Mouse (Mus musculus) CD8-positive naive resting alpha-beta T cell, adult 2 months (primary cell): Measurements from ENCODE around the gene Kcna3.

Experiments
- DNase-seq, 2 experiments: peaks; one replicate each; pipeline ENCODE4 v3.0.0; 2022; ENCODE audit warnings: low read depth in 2 of 2, low spot score in 2 of 2

The Kcna3 gene

DNA sequence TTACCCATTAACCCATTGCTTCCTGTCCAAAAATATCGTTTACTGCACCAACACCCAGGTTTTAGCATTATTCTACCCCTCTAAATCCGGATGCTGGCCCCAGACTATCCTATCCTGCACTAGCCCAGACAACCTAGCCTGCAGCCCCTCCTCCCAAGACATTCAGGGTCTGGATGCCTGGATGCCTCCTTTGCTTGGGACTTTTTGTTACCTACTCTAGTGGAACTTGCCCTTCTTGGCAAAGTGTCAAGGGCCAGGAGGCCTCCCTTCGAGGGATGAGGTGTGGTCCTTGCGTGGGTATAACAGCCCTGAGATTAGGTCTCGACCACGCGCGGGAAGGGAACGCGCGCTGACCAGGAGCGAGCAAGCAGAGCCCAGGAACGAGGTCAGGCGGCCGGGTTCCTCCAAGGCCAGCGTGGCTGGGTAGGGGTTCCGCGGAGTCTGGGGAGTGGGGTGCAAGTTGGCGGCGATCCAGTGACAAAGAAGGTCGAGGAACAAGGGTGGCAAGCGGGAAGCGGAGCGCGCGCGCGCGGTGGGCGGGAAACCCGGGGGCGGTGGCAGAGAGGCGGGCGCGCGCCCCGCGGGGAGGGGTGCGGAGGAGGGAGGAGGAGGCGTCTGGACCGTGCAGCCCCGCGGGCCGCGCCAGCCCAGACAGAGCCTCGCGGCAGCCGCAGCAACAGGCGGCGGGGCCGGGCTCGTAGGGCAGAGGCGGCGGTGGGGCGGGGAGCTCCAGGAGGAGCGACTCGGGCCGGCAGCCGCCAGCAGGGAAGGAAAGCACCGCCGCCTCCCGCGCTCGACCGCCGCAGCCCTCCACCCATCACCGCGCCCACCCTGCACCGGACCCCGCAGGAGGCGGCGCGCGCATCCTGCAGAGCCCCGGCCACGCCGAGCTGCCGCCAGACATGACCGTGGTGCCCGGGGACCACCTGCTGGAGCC, at the start of gene Kcna3:
TSS of gene Kcna3 (plus strand) at position 649 of the 937 bp plus-strand sequence.
- DNase-seq: peak; percentile 49 to 63

DNA sequence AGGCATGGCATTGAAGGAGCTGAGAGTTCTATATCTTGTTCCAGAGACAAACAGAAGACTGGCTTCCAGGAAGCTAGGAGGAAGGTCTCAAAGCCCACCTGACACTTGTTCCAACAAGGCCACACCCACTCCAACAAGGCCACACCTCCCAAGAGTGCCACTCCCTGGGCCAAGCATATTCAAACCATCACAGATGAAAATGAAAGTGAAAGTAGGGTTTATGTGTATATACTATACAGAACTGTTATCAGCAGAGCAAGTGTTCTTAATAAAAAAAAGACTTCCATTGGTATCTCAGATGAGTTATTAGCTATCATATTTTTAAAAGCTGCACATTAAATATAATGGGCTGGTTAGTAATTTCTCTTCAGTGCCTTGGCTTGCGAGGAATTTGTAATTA, 44.6 kb upstream of the Kcna3 start:
- DNase-seq: no peak

GRCm38 (mm10) chr3:106995347-106995746, 40.6 kb upstream of the Kcna3 start:
- DNase-seq: no peak

- no peak for DNase-seq
Observed at GRCm38 (mm10) chr3:106996186-106996585, 39.8 kb upstream of the Kcna3 start.

DNA sequence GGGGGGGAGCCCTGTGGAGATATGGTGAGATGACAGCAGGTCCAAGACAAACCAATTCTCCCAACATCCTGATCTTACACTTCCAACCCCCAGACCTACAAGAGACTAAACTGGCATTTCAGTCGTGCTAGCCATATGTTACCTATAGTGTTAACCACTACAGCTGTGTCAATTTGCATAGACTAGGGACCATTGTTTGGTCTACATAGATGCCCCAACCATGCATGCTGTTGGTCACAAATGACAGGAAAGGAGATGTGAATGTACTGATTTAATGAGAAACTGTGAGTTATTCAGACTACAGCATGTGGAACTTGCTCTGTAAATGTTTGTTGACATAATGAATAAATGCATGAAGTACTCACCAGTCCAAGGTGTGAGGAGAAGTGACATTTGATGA, 37.6 kb upstream of the Kcna3 start:
- DNase-seq: no peak

GRCm38 (mm10) chr3:107000165-107000564, 35.8 kb upstream of the Kcna3 start:
- no peak for DNase-seq

GRCm38 (mm10) chr3:107002249-107003123, 33.5 kb upstream of the Kcna3 start:
- DNase-seq: no peak

- no peak for DNase-seq
Observed at GRCm38 (mm10) chr3:107009329-107010076, 26.5 kb upstream of the Kcna3 start.

DNA sequence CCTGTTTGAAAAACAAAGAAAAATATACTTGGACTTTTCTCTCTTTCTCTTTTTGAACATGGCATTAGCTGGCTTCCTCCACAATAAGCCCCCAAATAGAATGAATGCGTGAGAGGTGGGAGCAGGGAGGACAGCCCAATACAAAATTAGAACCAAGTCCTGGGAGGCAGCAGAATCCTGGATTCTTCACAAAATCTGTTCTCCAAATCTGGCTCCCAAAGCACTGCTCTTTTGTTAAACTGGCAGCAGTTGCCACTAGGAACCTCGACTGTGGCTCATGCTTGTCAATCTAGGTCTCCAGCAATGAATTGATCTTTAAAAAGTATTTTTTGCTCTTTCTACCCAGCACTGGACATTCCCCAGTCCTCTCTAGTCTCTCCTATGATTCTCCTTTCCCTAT, 17.7 kb upstream of the Kcna3 start:
- no peak for DNase-seq

DNA sequence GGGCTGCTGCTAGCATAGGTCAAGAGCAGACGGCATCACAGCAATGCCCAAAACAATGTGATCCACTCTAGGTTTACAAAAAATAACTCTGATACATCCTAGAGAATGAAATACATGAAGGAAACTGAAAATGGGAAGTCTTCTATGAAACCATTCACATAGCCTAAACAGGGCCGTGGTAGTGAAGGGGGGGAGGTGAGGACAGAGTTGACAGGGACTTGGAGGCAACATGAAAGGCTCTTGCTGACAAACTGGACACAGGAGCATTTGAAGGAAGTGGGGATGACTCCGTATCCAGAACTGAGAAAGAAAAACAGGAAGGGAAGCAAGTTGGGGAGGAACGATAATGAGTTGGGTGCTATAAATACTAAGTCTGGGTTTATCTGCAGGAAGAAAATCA, 4.4 kb upstream of the Kcna3 start:
- DNase-seq: no peak

DNA sequence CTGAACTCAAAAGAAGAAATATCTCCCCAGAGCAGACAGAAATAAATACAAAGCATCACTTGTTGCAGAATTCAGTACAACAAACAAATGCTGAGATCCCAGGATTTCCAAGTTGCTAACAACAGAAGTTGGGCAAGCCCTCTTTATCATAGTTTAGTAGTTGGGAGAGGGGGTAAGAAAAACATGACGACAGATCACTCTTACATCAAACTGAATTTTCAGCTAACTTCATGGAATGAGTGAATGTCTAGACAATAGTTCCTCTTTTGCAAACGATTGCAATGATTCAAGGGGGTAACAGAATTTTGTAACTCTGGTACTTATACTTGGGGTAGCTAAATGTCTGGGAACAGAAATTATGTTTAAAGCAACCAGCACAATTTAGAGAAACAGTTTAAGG, 1.2 kb upstream of the Kcna3 start:
- DNase-seq: no peak

DNA sequence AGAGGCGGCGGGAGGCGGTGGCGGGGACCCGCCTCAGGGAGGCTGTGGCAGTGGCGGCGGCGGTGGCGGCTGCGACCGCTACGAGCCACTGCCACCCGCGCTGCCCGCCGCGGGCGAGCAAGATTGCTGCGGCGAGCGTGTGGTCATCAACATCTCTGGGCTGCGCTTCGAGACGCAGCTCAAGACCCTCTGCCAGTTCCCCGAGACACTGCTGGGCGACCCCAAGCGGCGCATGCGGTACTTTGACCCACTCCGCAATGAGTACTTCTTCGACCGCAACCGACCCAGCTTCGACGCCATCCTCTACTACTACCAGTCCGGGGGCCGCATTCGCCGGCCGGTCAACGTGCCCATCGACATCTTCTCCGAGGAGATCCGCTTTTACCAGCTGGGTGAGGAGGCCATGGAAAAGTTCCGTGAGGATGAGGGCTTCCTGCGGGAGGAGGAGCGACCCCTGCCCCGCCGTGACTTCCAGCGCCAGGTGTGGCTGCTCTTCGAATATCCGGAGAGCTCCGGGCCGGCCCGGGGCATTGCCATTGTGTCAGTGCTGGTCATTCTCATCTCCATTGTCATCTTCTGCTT, 580 bp downstream of the Kcna3 start:
- DNase-seq: peak in 1 of 2 experiments; percentile 17

GRCm38 (mm10) chr3:107037105-107037504, 1.1 kb downstream of the Kcna3 start:
- DNase-seq: no peak

DNA sequence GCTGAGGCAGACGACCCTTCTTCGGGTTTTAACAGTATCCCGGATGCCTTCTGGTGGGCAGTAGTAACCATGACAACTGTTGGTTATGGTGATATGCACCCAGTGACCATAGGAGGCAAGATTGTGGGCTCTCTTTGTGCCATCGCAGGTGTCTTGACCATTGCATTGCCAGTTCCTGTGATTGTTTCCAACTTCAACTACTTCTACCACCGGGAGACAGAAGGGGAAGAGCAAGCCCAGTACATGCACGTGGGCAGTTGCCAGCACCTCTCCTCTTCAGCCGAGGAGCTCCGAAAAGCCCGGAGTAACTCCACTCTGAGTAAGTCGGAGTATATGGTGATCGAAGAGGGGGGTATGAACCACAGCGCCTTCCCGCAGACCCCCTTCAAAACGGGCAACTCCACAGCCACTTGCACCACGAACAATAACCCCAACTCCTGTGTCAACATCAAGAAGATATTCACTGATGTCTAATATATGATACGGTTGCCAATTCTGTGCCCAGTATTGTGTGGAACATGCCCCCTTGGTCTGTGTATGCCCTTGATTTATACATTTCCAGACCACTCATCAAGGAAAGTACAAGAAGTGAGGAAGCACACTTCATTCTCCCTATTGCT, 1.7 kb downstream of the Kcna3 start:
- DNase-seq: peak in 1 of 2 experiments; percentile 19

DNA sequence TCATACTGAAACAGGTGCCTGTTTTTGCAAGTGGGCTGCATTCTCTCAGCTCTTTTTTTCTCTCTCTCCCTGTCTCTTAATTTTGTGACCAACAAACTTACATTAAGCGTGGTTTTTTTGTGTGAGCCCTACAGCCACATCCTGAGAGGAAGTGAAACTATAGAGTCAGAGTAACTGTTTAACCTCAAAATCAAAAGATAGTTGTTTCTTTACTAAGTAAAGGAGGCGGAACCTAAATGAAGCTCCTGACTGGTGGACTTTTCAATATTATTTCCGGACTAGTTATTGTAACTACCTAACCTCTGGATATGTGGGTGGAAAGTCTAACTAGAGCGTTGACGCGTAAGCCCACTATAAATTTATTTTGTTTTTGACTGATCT, 2.2 kb downstream of the Kcna3 start:
- peak in 1 of 2 experiments; percentile 44 for DNase-seq

DNA sequence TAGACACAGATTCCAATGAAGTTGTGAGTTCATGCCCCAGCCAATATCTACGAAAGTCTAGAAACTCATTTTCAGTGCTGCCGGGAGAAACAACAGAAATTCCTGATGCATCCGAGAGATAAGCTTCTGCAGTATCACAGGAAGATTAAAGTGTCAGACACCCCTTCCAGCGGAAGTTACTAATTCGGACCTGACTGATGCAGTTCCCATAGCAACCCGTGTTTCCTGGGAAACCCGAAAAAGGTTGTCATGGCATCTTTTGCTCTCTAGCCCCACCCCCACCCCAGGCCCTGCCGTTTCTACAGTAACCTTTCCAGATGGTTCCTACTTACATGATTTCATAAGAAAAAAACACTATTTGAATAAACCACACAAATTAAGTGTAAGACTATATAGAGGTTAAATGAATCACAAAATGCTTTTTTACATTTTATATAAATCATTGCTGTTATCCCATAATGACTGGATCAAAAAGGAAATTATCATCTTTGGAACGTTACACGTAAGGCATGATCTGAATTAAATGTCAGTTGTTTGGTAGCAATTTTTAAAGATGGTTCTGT, 2.8 kb downstream of the Kcna3 start:
- DNase-seq: peak; percentile 37 to 52

DNA sequence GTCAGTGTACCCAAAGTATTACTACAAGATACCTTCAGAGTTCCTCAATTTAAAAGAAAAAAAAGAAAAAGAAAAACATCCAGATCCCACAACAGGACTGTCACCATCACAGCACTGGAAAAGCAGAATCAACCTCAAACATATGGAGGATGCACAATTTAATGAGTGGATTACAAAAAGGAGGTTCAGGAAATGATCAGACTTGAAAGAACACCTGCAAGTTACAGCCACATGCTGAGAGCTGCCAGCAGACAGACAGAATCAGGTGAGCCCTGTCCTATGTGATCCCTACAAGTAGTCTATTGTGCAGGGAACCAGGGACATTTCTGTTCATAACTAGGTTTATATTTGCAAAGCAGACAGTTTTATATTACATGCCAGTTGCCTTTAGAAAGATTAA, 3.3 kb downstream of the Kcna3 start:
- DNase-seq: no peak

- DNase-seq: no peak
Observed at GRCm38 (mm10) chr3:107040408-107040807, 4.4 kb downstream of the Kcna3 start.

DNA sequence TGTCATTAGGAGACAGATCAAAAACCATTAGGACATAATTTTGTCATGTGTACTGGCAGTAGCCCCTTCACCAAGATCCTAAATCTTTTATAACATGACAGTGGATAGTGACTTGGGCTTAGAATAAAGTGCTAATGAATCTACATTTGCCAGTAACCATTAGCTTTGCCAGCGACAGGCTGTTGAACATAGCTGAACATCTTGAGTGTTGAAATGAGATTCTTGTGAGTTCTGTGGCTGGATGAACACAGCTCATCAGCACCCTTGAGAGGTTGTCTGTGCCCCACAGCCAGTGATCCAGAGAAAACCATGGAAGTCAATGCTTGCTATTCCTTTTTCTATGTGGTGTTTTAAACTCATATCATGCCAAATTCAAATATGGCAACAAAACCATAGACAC, 5.7 kb downstream of the Kcna3 start:
- no peak for DNase-seq

GRCm38 (mm10) chr3:107061468-107061867, 25.5 kb downstream of the Kcna3 start:
- DNase-seq: no peak
